17 mouse cellular contexts compared by ENCODE assay signal in genomic region chr5:135367841-135368240, GRCm38 (mm10). TPM values are rescaled to one million over a fixed set of nuclear protein-coding genes. Genes with fewer than 3 reads are reported as not detected.
A peak's percentile ranks its signal among the peaks of the same experiment; 100 is the strongest.
DNase-seq lines count a peak whose midpoint lies in the region; ATAC-seq and TF ChIP-seq lines count a peak whose summit lies in the region.
"Had no signal": no experiment of that assay in that cellular context is flagged by ENCODE, and none has a peak within 500 bp of the region (broad histone marks: within the 10 kb centered on the region; RNA-seq: fewer than 3 reads in every experiment).

No protein-coding gene starts in this region.

- no peaks in the 10 kb centered on the region for H3K9me3 ChIP-seq in embryonic facial prominence, embryonic 11.5 days (replicated peaks; ENCODE audit: control insufficient read depth, low read length)
- H3K9me3 ChIP-seq in embryonic facial prominence, embryonic 10.5 days, result no peaks in the 10 kb centered on the region
- no peaks in the 10 kb centered on the region for H3K9me3 ChIP-seq in kidney, postnatal 0 days (replicated peaks; ENCODE audit: low read length)
- H3K9me3 ChIP-seq: embryonic facial prominence, embryonic 13.5 days; heart, embryonic 13.5 days had no signal

- H3K27ac ChIP-seq in embryonic facial prominence, embryonic 11.5 days (replicated peaks; ENCODE audit: low read depth, low read length), result no peak overlapping the region
- H3K27ac ChIP-seq in embryonic facial prominence, embryonic 10.5 days (replicated peaks), result no peak overlapping the region
- H3K27ac ChIP-seq in kidney, postnatal 0 days, result no peak overlapping the region
- H3K27ac ChIP-seq: embryonic facial prominence, embryonic 13.5 days; heart, embryonic 13.5 days had no signal

- peaks cover 2% of the 10 kb centered on the region; the same call in 1 of the 2 replicates for H3K36me3 ChIP-seq in embryonic facial prominence, embryonic 11.5 days (replicated peaks; ENCODE audit: control insufficient read depth, insufficient read depth, low read depth, low read length)
- H3K36me3 ChIP-seq in embryonic facial prominence, embryonic 10.5 days (replicated peaks), result peaks cover 18% of the 10 kb centered on the region
- H3K36me3 ChIP-seq in kidney, postnatal 0 days (ENCODE audit: insufficient read depth, low read length), result peaks cover 7% of the 10 kb centered on the region

- 53% methylated on average over 6 of the region's 6 CpGs for WGBS in embryonic facial prominence, embryonic 11.5 days
- 59% methylated on average over 6 of the region's 6 CpGs for WGBS in embryonic facial prominence, embryonic 10.5 days
- 55% methylated on average over 6 of the region's 6 CpGs for WGBS in kidney, postnatal 0 days

- no peak overlapping the region for H3K9ac ChIP-seq in embryonic facial prominence, embryonic 11.5 days (replicated peaks; ENCODE audit: low read length)
- H3K9ac ChIP-seq in kidney, postnatal 0 days (ENCODE audit: low read depth, low read length), result no peak overlapping the region
- H3K9ac ChIP-seq: embryonic facial prominence, embryonic 13.5 days; heart, embryonic 13.5 days had no signal

- DNase-seq in embryonic facial prominence, embryonic 11.5 days (ENCODE audit: low spot score), result peak; percentile 40
- DNase-seq in embryonic facial prominence, embryonic 10.5 days (ENCODE audit: low spot score), result no peak
- DNase-seq in kidney, postnatal 0 days (ENCODE audit: low spot score), result peak; percentile 32
- no peak for DNase-seq in kidney, adult 11 months
- DNase-seq in 416B (ENCODE audit: low read depth), result peak; percentile 54
- DNase-seq in R1 (ENCODE audit: low read depth, low spot score), result peak; percentile 11
- DNase-seq in adrenal gland, adult 18-20 months (ENCODE audit: low spot score in 2 of 2), result no peak
- no peak for DNase-seq in testis, postnatal 10 days (ENCODE audit: low spot score)
- DNase-seq: adrenal gland, adult 8-10 months; kidney, postnatal 14 days; thymus, postnatal 36 days had no signal

- TF ChIP-seq CTCF in kidney, postnatal 0 days (IDR thresholded peaks at IDR 0.05; ENCODE audit: low read depth), result peak; percentile 71

- H3K4me3 ChIP-seq in embryonic facial prominence, embryonic 11.5 days (ENCODE audit: low read depth, low read length), result no peak overlapping the region
- no peak overlapping the region for H3K4me3 ChIP-seq in embryonic facial prominence, embryonic 10.5 days
- H3K4me3 ChIP-seq in kidney, postnatal 0 days (replicated peaks; ENCODE audit: low read depth, low read length), result no peak overlapping the region
- H3K4me3 ChIP-seq: embryonic facial prominence, embryonic 13.5 days; heart, embryonic 13.5 days had no signal

- H3K4me2 ChIP-seq in embryonic facial prominence, embryonic 11.5 days (ENCODE audit: low read depth, low read length), result no peak overlapping the region
- no peak overlapping the region for H3K4me2 ChIP-seq in kidney, postnatal 0 days (ENCODE audit: low read length)
- H3K4me2 ChIP-seq: embryonic facial prominence, embryonic 13.5 days; heart, embryonic 13.5 days had no signal

- H3K27me3 ChIP-seq in embryonic facial prominence, embryonic 11.5 days (ENCODE audit: control insufficient read depth, insufficient read depth, low read length), result no peaks in the 10 kb centered on the region
- H3K27me3 ChIP-seq in embryonic facial prominence, embryonic 10.5 days (replicated peaks; ENCODE audit: low read depth, poor library complexity, severe bottlenecking), result peaks cover 5% of the 10 kb centered on the region; the same call in 1 of the 2 replicates
- no peaks in the 10 kb centered on the region for H3K27me3 ChIP-seq in kidney, postnatal 0 days (ENCODE audit: insufficient read depth, low read length)
- H3K27me3 ChIP-seq: embryonic facial prominence, embryonic 13.5 days had no signal

- no peaks in the 10 kb centered on the region; the same call in 1 of the 2 replicates for H3K4me1 ChIP-seq in embryonic facial prominence, embryonic 11.5 days (ENCODE audit: control insufficient read depth, insufficient read depth, low read length)
- peaks cover 20% of the 10 kb centered on the region for H3K4me1 ChIP-seq in embryonic facial prominence, embryonic 10.5 days
- peaks cover 6% of the 10 kb centered on the region; the same call in 1 of the 2 replicates for H3K4me1 ChIP-seq in kidney, postnatal 0 days (replicated peaks; ENCODE audit: insufficient read depth, low read length)

- no peak for ATAC-seq in embryonic facial prominence, embryonic 11.5 days (replicated peaks; ENCODE audit: insufficient number of reproducible peaks, low FRiP score, low TSS enrichment, low read depth)
- ATAC-seq in kidney, postnatal 0 days (replicated peaks; ENCODE audit: low FRiP score, low read depth), result no peak

RNA-seq across cellular contexts. Expression of gene Nsun5, which starts 1.9 kb away (rescaled TPM):
- 30.9 and 32.6 TPM in 2 replicates for polyA plus RNA-seq in embryonic facial prominence, embryonic 11.5 days (2014; fragmentation: Nextera tagmentation; extraction: Ambion mirVana)
- polyA plus RNA-seq in embryonic facial prominence, embryonic 10.5 days (2016; fragmentation: Nextera tagmentation; extraction: Ambion mirVana), result 47.9 and 48.0 TPM in 2 replicates
- polyA plus RNA-seq in kidney, postnatal 0 days (2015; fragmentation: Nextera tagmentation; extraction: Ambion mirVana), result 22.7 and 23.8 TPM in 2 replicates
- 10 to 100 TPM; 22.0 to 23.7 TPM for total RNA-seq in adrenal gland, adult 18-20 months (2021)

RNA-seq across cellular contexts. Expression of gene Trim50, which starts 14.7 kb away (rescaled TPM):
- not detected in 2 replicates for polyA plus RNA-seq in embryonic facial prominence, embryonic 11.5 days (2014; fragmentation: Nextera tagmentation; extraction: Ambion mirVana)
- polyA plus RNA-seq in embryonic facial prominence, embryonic 10.5 days (2016; fragmentation: Nextera tagmentation; extraction: Ambion mirVana), result not detected in 2 replicates
- polyA plus RNA-seq in kidney, postnatal 0 days (2015; fragmentation: Nextera tagmentation; extraction: Ambion mirVana), result not detected in 2 replicates
- not detected for total RNA-seq in adrenal gland, adult 18-20 months (2021)
- total RNA-seq: adrenal gland, adult 8-10 months; left cerebral cortex, postnatal 14 days; monocyte, adult 5-6 weeks had no signal
- polyA plus RNA-seq: frontal cortex, adult 2 months; heart, embryonic 13.5 days had no signal

RNA-seq across cellular contexts. Expression of gene Fkbp6, which starts 18.0 kb away (rescaled TPM):
- polyA plus RNA-seq in embryonic facial prominence, embryonic 11.5 days (2014; fragmentation: Nextera tagmentation; extraction: Ambion mirVana), result not detected in 2 replicates
- polyA plus RNA-seq in embryonic facial prominence, embryonic 10.5 days (2016; fragmentation: Nextera tagmentation; extraction: Ambion mirVana), result not detected in 2 replicates
- polyA plus RNA-seq in kidney, postnatal 0 days (2015; fragmentation: Nextera tagmentation; extraction: Ambion mirVana), result not detected in 2 replicates
- under 1 TPM in 1 of 2 experiments, not detected in 1; 0.33 TPM for total RNA-seq in adrenal gland, adult 18-20 months (2021)
- total RNA-seq: monocyte, adult 5-6 weeks had no signal
- polyA plus RNA-seq: embryonic facial prominence, embryonic 13.5 days; spleen, adult 2 months had no signal

RNA-seq across cellular contexts. Expression of gene Pom121, which starts 26.5 kb away (rescaled TPM):
- 14.6 and 15.3 TPM in 2 replicates for polyA plus RNA-seq in embryonic facial prominence, embryonic 11.5 days (2014; fragmentation: Nextera tagmentation; extraction: Ambion mirVana)
- 20.1 and 20.3 TPM in 2 replicates for polyA plus RNA-seq in embryonic facial prominence, embryonic 10.5 days (2016; fragmentation: Nextera tagmentation; extraction: Ambion mirVana)
- 8.1 and 8.9 TPM in 2 replicates for polyA plus RNA-seq in kidney, postnatal 0 days (2015; fragmentation: Nextera tagmentation; extraction: Ambion mirVana)
- 10 to 100 TPM; 22.2 to 23.3 TPM for total RNA-seq in adrenal gland, adult 18-20 months (2021)

Comparison
In these comparisons a context has a peak if more than half of its experiments do, and no peak if none do; other contexts are left out.
1. DNase-seq: peak in embryonic facial prominence, embryonic 11.5 days (single experiment), kidney, postnatal 0 days (single experiment), 416B (single experiment) and R1 (single experiment); none in embryonic facial prominence, embryonic 10.5 days (single experiment), kidney, adult 11 months (single experiment), adrenal gland, adult 18-20 months (0 of 2) and testis, postnatal 10 days (single experiment).